Mouse (Mus musculus) liver, postnatal 0 days (tissue): ENCODE measurements at regions not wholly inside any gene's neighbourhood (a gene's known extent, or its start where the extent isn't known, plus 50 kb on each side); places are given as distances from the start of the nearest gene placed in this dataset.

Source experiments
- ATAC-seq: fragments of 200-750 bp; cut with Nextera tagmentation; 2 replicates; pipeline ENCODE4 v1.8.0; 2017; ENCODE audit warnings: mild to moderate bottlenecking, moderate library complexity
- DNase-seq: peaks from one replicate; pipeline ENCODE4 v3.0.0-alpha.2; 2016
- H3K27ac ChIP-seq: fragments of 300-500 bp; sonication (generic); 2 replicates; pipeline ENCODE4 v1.5.1; 2014; ENCODE audit warnings: antibody characterized with exemption, moderate library complexity, mild to moderate bottlenecking, low read depth
- H3K27me3 ChIP-seq: fragments of 300-500 bp; sonication (generic); 2 replicates; pipeline ENCODE4 v1.6.1; 2014; ENCODE audit warnings: low read length, control low read depth, mixed read lengths; ENCODE audit not compliant: insufficient read depth
- H3K36me3 ChIP-seq: fragments of 300-500 bp; sonication (generic); replicated peaks from 2 replicates; pipeline ENCODE4 v1.6.1; 2014; ENCODE audit warnings: mild to moderate bottlenecking, control low read depth, low read length, moderate library complexity, mixed read lengths; ENCODE audit not compliant: insufficient read depth
- H3K4me1 ChIP-seq: fragments of 300-500 bp; sonication (generic); 2 replicates; pipeline ENCODE4 v1.6.1; 2014; ENCODE audit warnings: antibody characterized with exemption, mild to moderate bottlenecking, control low read depth; ENCODE audit not compliant: insufficient read depth
- H3K4me2 ChIP-seq: fragments of 300-500 bp; sonication (generic); 2 replicates; pipeline ENCODE4 v1.6.1; 2014; ENCODE audit warnings: low read depth, mild to moderate bottlenecking, low read length, moderate library complexity, mixed read lengths
- H3K4me3 ChIP-seq: fragments of 300-500 bp; sonication (generic); 2 replicates; pipeline ENCODE4 v1.5.1; 2014; ENCODE audit warnings: low read depth, low read length
- H3K9ac ChIP-seq: fragments of 300-500 bp; sonication (generic); replicated peaks from 2 replicates; pipeline ENCODE4 v1.6.1; 2014; ENCODE audit warnings: mild to moderate bottlenecking, moderate library complexity
- H3K9me3 ChIP-seq: fragments of 300-500 bp; sonication (generic); 2 replicates; pipeline ENCODE4 v1.6.1; 2016; ENCODE audit warnings: mild to moderate bottlenecking, control low read depth, low read length, mixed read lengths
- CTCF ChIP-seq: sonication (generic); IDR thresholded peaks from 2 replicates; pipeline ENCODE4 v1.5.1; 2016; ENCODE audit warnings: antibody characterized with exemption, low read depth
- EP300 ChIP-seq: IDR thresholded peaks from 2 replicates; pipeline ENCODE4 v1.6.1; 2016; ENCODE audit warnings: antibody characterized with exemption, low read depth, mild to moderate bottlenecking
- WGBS: fragments of 180-500 bp; shearing (Covaris S2); extraction: QIAGEN DNeasy Blood & Tissue Kit; methylation state at CpG from one replicate; pipeline ENCODE4 v1.1.7; 2014; ENCODE audit not compliant: insufficient replicate concordance; 5-methylcytosine and 5-hydroxymethylcytosine counted together

GRCm38 (mm10) chr12:43924228-43924627 is 285.9 kb downstream of the Dnajb9 start:
- Histone ChIP-seq H3K4me2 (no peak overlapping the region), H3K9me3 (no peaks in the 10 kb centered on the region), H3K4me3 (no peak overlapping the region), H3K27ac (no peak overlapping the region), H3K4me1 (peaks cover 3% of the 10 kb centered on the region; the same call in 1 of the 2 replicates), H3K36me3 (no peaks in the 10 kb centered on the region), H3K27me3 (no peaks in the 10 kb centered on the region), H3K9ac (no peak overlapping the region)
- DNase-seq (no peak), ATAC-seq (no peak)
- no peak for TF ChIP-seq EP300
- TF ChIP-seq CTCF, result no peak
- WGBS, result 76% methylated on average over 5 of the region's 5 CpGs

DNA sequence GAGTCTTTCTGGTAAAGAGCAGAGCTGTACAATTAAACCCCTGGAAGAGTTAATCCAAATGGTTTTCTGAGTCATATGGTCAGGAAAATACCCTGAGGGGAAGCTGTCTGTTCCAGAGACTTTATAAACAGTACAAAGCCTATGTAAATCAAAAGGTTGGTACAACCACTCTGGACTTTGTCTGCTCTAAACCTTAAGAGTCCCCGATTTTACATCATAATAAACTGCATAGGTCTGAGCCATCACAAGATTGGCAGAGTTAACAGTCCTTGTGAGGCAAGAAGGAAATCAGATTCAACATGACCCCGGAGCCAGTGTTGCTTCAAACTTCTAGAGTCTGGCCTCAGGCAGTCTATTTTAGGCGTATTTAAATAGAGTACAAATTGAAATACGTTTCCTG is 289.7 kb downstream of the Dnajb9 start:
- DNase-seq, result no peak

DNA sequence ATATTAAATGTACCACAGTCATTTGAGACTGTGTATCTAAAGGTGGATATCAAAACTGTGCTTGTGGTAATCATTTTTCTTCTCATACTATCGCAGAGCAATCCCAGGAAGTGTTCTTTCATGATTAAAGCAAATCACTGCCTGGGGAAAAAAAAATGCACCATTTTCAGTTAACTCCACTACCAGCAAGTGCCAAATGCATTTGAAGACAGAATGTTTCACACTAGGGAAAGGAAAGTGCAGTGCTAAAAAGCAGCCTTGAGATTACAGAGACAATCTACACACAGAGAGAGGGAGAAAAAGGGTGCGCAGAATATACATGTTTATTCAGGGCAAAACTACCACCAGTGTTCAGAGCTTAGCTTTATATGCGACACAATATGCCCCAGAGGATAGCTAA is 291.0 kb downstream of the Dnajb9 start:
- Histone ChIP-seq H3K27me3 (no peaks in the 10 kb centered on the region), H3K4me3 (no peak overlapping the region), H3K27ac (no peak overlapping the region), H3K4me1 (peaks cover 3% of the 10 kb centered on the region; the same call in 1 of the 2 replicates), H3K9ac (no peak overlapping the region), H3K9me3 (no peaks in the 10 kb centered on the region), H3K36me3 (no peaks in the 10 kb centered on the region), H3K4me2 (no peak overlapping the region)
- no peak for DNase-seq
- WGBS, result 65% methylated on average over 3 of the region's 3 CpGs
- TF ChIP-seq CTCF (no peak), EP300 (no peak)
- ATAC-seq, result no peak

More for the DNA sequence above, 289.7 kb downstream of the Dnajb9 start:
- H3K9me3 ChIP-seq, result no peaks in the 10 kb centered on the region
- 57% methylated on average over 4 of the region's 4 CpGs for WGBS
- no peaks in the 10 kb centered on the region for H3K27me3 ChIP-seq
- TF ChIP-seq EP300, result no peak
- TF ChIP-seq CTCF, result no peak
- no peak overlapping the region for H3K4me3 ChIP-seq
- H3K36me3 ChIP-seq, result no peaks in the 10 kb centered on the region
- H3K4me1 ChIP-seq, result peaks cover 3% of the 10 kb centered on the region; the same call in 1 of the 2 replicates
- no peak overlapping the region for H3K9ac ChIP-seq
- no peak overlapping the region for H3K4me2 ChIP-seq
- no peak for ATAC-seq
- no peak overlapping the region for H3K27ac ChIP-seq

- DNase-seq (no peak), ATAC-seq (no peak)
- no peak overlapping the region for H3K4me3 ChIP-seq
- peaks cover 3% of the 10 kb centered on the region; the same call in 1 of the 2 replicates for H3K4me1 ChIP-seq
- no peaks in the 10 kb centered on the region for H3K9me3 ChIP-seq
- no peak overlapping the region for H3K9ac ChIP-seq
- TF ChIP-seq EP300 (no peak), CTCF (no peak)
- H3K4me2 ChIP-seq, result no peak overlapping the region
- H3K36me3 ChIP-seq, result no peaks in the 10 kb centered on the region
- H3K27me3 ChIP-seq, result no peaks in the 10 kb centered on the region
- no peak overlapping the region for H3K27ac ChIP-seq
Observed at GRCm38 (mm10) chr12:43916779-43917178, 293.3 kb downstream of the Dnajb9 start.

- Histone ChIP-seq H3K4me2 (no peak overlapping the region), H3K27me3 (no peaks in the 10 kb centered on the region), H3K9ac (no peak overlapping the region), H3K4me3 (no peak overlapping the region), H3K36me3 (no peaks in the 10 kb centered on the region), H3K9me3 (no peaks in the 10 kb centered on the region), H3K4me1 (no peaks in the 10 kb centered on the region), H3K27ac (no peak overlapping the region)
- WGBS, result 83% methylated on average over 3 of the region's 3 CpGs
- no peak for TF ChIP-seq CTCF
- no peak for TF ChIP-seq EP300
- no peak for DNase-seq
- no peak for ATAC-seq
Observed at GRCm38 (mm10) chr12:43899273-43899672, 310.9 kb downstream of the Dnajb9 start.

- TF ChIP-seq EP300, result no peak
- TF ChIP-seq CTCF, result no peak
- Histone ChIP-seq H3K27me3 (no peaks in the 10 kb centered on the region), H3K4me1 (no peaks in the 10 kb centered on the region), H3K36me3 (no peaks in the 10 kb centered on the region), H3K27ac (no peak overlapping the region), H3K4me2 (no peak overlapping the region), H3K9me3 (no peaks in the 10 kb centered on the region), H3K4me3 (no peak overlapping the region), H3K9ac (no peak overlapping the region)
- DNase-seq, result no peak
- no peak for ATAC-seq
- WGBS, result 72% methylated on average over 3 of the region's 3 CpGs
Observed at GRCm38 (mm10) chr12:43885596-43885995, 324.5 kb downstream of the Dnajb9 start.

DNA sequence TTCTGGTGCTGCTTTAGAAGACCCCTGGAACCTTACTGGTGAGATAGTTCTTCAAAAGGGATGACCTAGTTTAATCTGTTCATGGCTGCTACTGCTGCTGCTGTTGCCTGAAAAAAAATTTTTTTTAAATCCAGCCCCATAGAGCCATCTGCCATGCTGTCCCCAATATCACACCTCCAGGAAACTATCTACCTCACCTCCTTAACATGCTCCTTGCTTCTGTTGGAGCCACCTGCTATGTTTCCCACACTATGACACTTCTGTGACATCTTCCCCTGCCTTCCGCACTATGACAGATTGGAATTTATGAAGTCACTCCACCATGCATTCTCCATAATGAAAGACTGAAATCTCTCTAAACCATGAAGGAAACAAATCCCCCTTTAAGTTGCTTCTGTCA is 349.6 kb downstream of the Dnajb9 start:
- H3K36me3 ChIP-seq, result no peaks in the 10 kb centered on the region
- TF ChIP-seq EP300, result no peak
- TF ChIP-seq CTCF, result no peak
- H3K4me3 ChIP-seq, result no peak overlapping the region
- no peak for DNase-seq
- no peaks in the 10 kb centered on the region for H3K9me3 ChIP-seq
- H3K4me1 ChIP-seq, result no peaks in the 10 kb centered on the region
- no peak for ATAC-seq
- no peak overlapping the region for H3K9ac ChIP-seq
- 71% methylated on average over 1 of the region's 1 CpGs for WGBS
- H3K4me2 ChIP-seq, result no peak overlapping the region
- H3K27me3 ChIP-seq, result no peaks in the 10 kb centered on the region
- no peak overlapping the region for H3K27ac ChIP-seq
